Mouse (Mus musculus) cerebellum, adult 2 months (tissue): Measurements from ENCODE around the gene Dsn1.

ENCODE experiments used
- CTCF ChIP-seq: fragments of 200-500 bp; IDR thresholded peaks from 2 replicates; pipeline ENCODE4 v1.5.1; 2011; ENCODE audit warnings: low read depth, mild to moderate bottlenecking, control low read depth, low read length, moderate library complexity, borderline replicate concordance; ENCODE audit not compliant: insufficient read depth
- POLR2A ChIP-seq: fragments of 200-500 bp; IDR thresholded peaks from 2 replicates; pipeline ENCODE4 v1.6.1; 2011; ENCODE audit warnings: low read length, control low read depth, borderline replicate concordance; ENCODE audit not compliant: insufficient read depth

DNA sequence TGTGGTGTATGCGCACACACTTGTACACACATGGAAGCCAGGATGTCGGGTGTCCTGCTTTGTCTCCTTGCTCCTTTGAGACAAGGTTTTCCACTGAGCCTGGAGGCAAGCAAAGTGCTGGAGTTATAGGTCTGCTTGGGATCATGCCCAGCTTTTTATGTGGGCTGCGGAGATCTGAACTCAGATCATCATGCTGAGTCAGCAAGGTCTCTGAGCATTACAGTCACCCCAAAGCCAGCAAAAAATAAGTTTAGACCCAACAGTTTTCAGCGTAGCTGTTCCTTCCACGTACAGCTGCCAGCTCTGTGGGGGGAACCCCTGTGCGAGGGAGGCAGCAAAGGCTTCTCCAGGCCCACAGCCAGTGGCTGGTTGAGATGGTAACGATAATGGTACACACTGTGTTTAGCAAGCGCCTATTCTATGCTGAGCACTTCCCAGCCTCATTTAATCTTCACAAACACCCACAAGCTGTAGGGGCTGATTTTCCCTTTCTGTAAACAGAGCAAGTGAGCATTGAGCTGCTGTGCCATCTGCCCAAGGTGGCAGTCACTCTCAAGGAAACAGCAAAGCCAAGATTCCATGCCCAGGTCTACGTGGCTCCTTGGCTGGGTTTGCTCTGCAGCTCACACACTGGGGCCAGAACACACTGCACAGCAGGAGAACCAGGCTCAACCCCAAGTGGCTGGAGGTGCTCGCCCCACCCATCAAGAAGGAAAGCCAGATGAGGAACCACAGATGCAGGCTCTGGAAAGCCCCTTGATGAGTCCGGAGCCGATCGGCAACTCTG, 41.6 kb upstream of the Dsn1 start:
- TF ChIP-seq CTCF (no peak), POLR2A (no peak)
